Mouse (Mus musculus) hindlimb bud, embryonic 11.5 days (tissue): Measurements from ENCODE around the gene Crnn.

ENCODE experiments used
- DNase-seq: peaks from one replicate; pipeline ENCODE4 v3.0.0-alpha.2; 2012; ENCODE audit warnings: low read depth, low spot score; ENCODE audit errors: extremely low spot score

Gene Crnn

GRCm38 (mm10) chr3:93144510-93145051, at the start of gene Crnn:
Crnn (plus strand) TSS chr3:93144787.
- DNase-seq, result no peak

- DNase-seq, result no peak
These were observed 48.1 kb upstream of the Crnn start for GRCm38 (mm10) chr3:93096447-93096846.

- no peak for DNase-seq
These were observed 32.9 kb upstream of the Crnn start for GRCm38 (mm10) chr3:93111668-93112067.

GRCm38 (mm10) chr3:93114481-93114880, 30.1 kb upstream of the Crnn start:
- peak; percentile 33 for DNase-seq

GRCm38 (mm10) chr3:93119101-93119500, 25.5 kb upstream of the Crnn start:
- no peak for DNase-seq

- no peak for DNase-seq
These were observed 16.5 kb upstream of the Crnn start for GRCm38 (mm10) chr3:93128052-93128451.

GRCm38 (mm10) chr3:93129076-93129475, 15.5 kb upstream of the Crnn start:
- no peak for DNase-seq

GRCm38 (mm10) chr3:93130460-93130859, 14.1 kb upstream of the Crnn start:
- peak; percentile 28 for DNase-seq

- peak; percentile 46 for DNase-seq
These were observed 17.9 kb downstream of the Crnn start for GRCm38 (mm10) chr3:93162502-93162901.

GRCm38 (mm10) chr3:93162996-93163592, 18.5 kb downstream of the Crnn start:
- DNase-seq, result no peak

- no peak for DNase-seq
These were observed 36.3 kb downstream of the Crnn start for GRCm38 (mm10) chr3:93180856-93181255.

- DNase-seq, result no peak
These were observed 52.4 kb downstream of the Crnn start, which contains the start of gene Flg2 for GRCm38 (mm10) chr3:93196978-93197377. Flg2 (plus strand) TSS chr3:93197278.
